Mouse (Mus musculus): ENCODE data around the gene Fads1. TPM values are rescaled to one million over a fixed set of nuclear protein-coding genes. Genes with fewer than 3 reads are reported as not detected.
"Not testable (repeated sequence)": the region's sequence is repeated elsewhere in the genome, so short reads cannot be mapped to it uniquely, and the experiment has no call there.

Gene Fads1
- polyA plus RNA-seq, 1 experiment from 2014 or later: 125 TPM

- Histone ChIP-seq H3K4me1 (ENCODE audit: control insufficient read depth, insufficient read depth, low read length) (no peaks in the 10 kb centered on the region), H3K27ac (replicated peaks; ENCODE audit: low read depth, low read length) (no peak overlapping the region), H3K9ac (replicated peaks; ENCODE audit: low read length) (no peak overlapping the region), H3K36me3 (replicated peaks; ENCODE audit: control insufficient read depth, insufficient read depth, low read depth, low read length) (no peaks in the 10 kb centered on the region), H3K9me3 (replicated peaks; ENCODE audit: control insufficient read depth, low read length) (no peaks in the 10 kb centered on the region), H3K27me3 (ENCODE audit: control insufficient read depth, insufficient read depth, low read length) (no peaks in the 10 kb centered on the region), H3K4me2 (ENCODE audit: low read depth, low read length) (no peak overlapping the region), H3K4me3 (ENCODE audit: low read depth, low read length) (no peak overlapping the region)
- ATAC-seq (replicated peaks; ENCODE audit: insufficient number of reproducible peaks, low FRiP score, low TSS enrichment, low read depth): no peak
- no peak for DNase-seq (ENCODE audit: low spot score)
- 79% methylated on average over 2 of the region's 2 CpGs for WGBS
Observed at GRCm38 (mm10) chr19:10157725-10158124, 25.0 kb upstream of the Fads1 start.

DNA sequence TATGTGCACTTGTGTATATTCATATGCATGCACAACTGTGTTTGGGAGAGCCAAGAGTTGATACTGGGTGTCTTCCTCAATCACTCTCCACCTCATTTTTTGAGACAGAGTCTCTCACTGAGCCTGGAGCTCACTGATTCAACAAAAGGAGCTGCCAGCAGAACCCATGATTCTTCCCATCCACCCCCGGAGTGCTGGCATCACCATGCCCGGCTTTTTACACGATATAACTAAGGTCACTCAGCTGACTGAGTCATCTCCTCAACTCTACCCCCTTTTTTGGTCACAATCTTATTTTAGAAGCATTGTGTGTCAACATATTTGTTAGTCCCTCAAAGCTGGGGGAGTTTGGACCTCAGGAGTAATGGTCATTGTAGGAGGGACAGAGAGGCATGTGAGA lies 18.8 kb upstream of the Fads1 start:
- no peak overlapping the region for H3K9ac ChIP-seq (replicated peaks; ENCODE audit: low read length)
- no peak overlapping the region for H3K27ac ChIP-seq (replicated peaks; ENCODE audit: low read depth, low read length)
- no peaks in the 10 kb centered on the region for H3K9me3 ChIP-seq (replicated peaks; ENCODE audit: control insufficient read depth, low read length)
- 88% methylated on average over 3 of the region's 3 CpGs for WGBS
- H3K4me1 ChIP-seq (ENCODE audit: control insufficient read depth, insufficient read depth, low read length): no peaks in the 10 kb centered on the region
- no peak for ATAC-seq (replicated peaks; ENCODE audit: insufficient number of reproducible peaks, low FRiP score, low TSS enrichment, low read depth)
- no peak for DNase-seq (ENCODE audit: low spot score)
- H3K4me2 ChIP-seq (ENCODE audit: low read depth, low read length): no peak overlapping the region
- no peaks in the 10 kb centered on the region for H3K27me3 ChIP-seq (ENCODE audit: control insufficient read depth, insufficient read depth, low read length)
- no peaks in the 10 kb centered on the region for H3K36me3 ChIP-seq (replicated peaks; ENCODE audit: control insufficient read depth, insufficient read depth, low read depth, low read length)
- H3K4me3 ChIP-seq (ENCODE audit: low read depth, low read length): no peak overlapping the region

- WGBS: 85% methylated on average over 4 of the region's 4 CpGs
- ATAC-seq (replicated peaks; ENCODE audit: insufficient number of reproducible peaks, low FRiP score, low TSS enrichment, low read depth); DNase-seq (ENCODE audit: low spot score): not testable (repeated sequence)
Observed at GRCm38 (mm10) chr19:10165928-10166327, 16.8 kb upstream of the Fads1 start.

GRCm38 (mm10) chr19:10167112-10167511 lies 15.6 kb upstream of the Fads1 start:
- H3K4me3 ChIP-seq (ENCODE audit: low read depth, low read length): no peak overlapping the region
- ATAC-seq (replicated peaks; ENCODE audit: insufficient number of reproducible peaks, low FRiP score, low TSS enrichment, low read depth) (no peak), DNase-seq (ENCODE audit: low spot score) (no peak)
- no peak overlapping the region for H3K4me2 ChIP-seq (ENCODE audit: low read depth, low read length)
- no peaks in the 10 kb centered on the region for H3K9me3 ChIP-seq (replicated peaks; ENCODE audit: control insufficient read depth, low read length)
- no peaks in the 10 kb centered on the region for H3K36me3 ChIP-seq (replicated peaks; ENCODE audit: control insufficient read depth, insufficient read depth, low read depth, low read length)
- H3K27ac ChIP-seq (replicated peaks; ENCODE audit: low read depth, low read length): no peak overlapping the region
- H3K27me3 ChIP-seq (ENCODE audit: control insufficient read depth, insufficient read depth, low read length): no peaks in the 10 kb centered on the region
- 79% methylated on average over 4 of the region's 4 CpGs for WGBS
- no peak overlapping the region for H3K9ac ChIP-seq (replicated peaks; ENCODE audit: low read length)
- H3K4me1 ChIP-seq (ENCODE audit: control insufficient read depth, insufficient read depth, low read length): no peaks in the 10 kb centered on the region

More at GRCm38 (mm10) chr19:10165928-10166327, 16.8 kb upstream of the Fads1 start:
- H3K9ac ChIP-seq (replicated peaks; ENCODE audit: low read length); H3K27ac ChIP-seq (replicated peaks; ENCODE audit: low read depth, low read length); H3K36me3 ChIP-seq (replicated peaks; ENCODE audit: control insufficient read depth, insufficient read depth, low read depth, low read length); H3K4me1 ChIP-seq (ENCODE audit: control insufficient read depth, insufficient read depth, low read length); H3K27me3 ChIP-seq (ENCODE audit: control insufficient read depth, insufficient read depth, low read length); H3K9me3 ChIP-seq (replicated peaks; ENCODE audit: control insufficient read depth, low read length); H3K4me2 ChIP-seq (ENCODE audit: low read depth, low read length); H3K4me3 ChIP-seq (ENCODE audit: low read depth, low read length): not testable (repeated sequence)

- no peak overlapping the region for H3K9ac ChIP-seq (replicated peaks; ENCODE audit: low read length)
- no peak overlapping the region for H3K4me2 ChIP-seq (ENCODE audit: low read depth, low read length)
- H3K9me3 ChIP-seq (replicated peaks; ENCODE audit: control insufficient read depth, low read length): no peaks in the 10 kb centered on the region
- H3K27ac ChIP-seq (replicated peaks; ENCODE audit: low read depth, low read length): no peak overlapping the region
- DNase-seq (ENCODE audit: low spot score) (no peak), ATAC-seq (replicated peaks; ENCODE audit: insufficient number of reproducible peaks, low FRiP score, low TSS enrichment, low read depth) (no peak)
- H3K27me3 ChIP-seq (ENCODE audit: control insufficient read depth, insufficient read depth, low read length): no peaks in the 10 kb centered on the region
- no peaks in the 10 kb centered on the region for H3K36me3 ChIP-seq (replicated peaks; ENCODE audit: control insufficient read depth, insufficient read depth, low read depth, low read length)
- 78% methylated on average over 1 of the region's 1 CpGs for WGBS
- no peak overlapping the region for H3K4me3 ChIP-seq (ENCODE audit: low read depth, low read length)
- no peaks in the 10 kb centered on the region for H3K4me1 ChIP-seq (ENCODE audit: control insufficient read depth, insufficient read depth, low read length)
Observed at GRCm38 (mm10) chr19:10167951-10168350, 14.7 kb upstream of the Fads1 start.

DNA sequence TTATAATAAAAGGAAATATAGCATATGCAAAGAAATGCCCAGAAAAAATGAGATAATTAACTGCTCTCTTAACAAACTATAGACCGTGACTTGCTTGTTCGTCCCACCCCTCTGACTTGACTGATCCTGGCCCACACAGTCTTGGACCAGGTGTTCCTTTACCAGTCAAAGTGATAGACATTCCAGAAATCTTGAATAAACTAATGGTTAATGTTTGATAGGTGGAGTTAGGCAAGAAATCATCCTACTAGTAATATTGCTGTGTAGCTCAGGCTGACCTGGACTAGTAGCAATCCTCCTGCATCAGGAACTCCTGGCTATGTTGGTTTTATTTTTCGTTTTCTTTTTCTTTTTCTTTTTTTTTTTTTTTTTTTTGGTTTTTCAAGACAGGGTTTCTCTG lies 14.2 kb upstream of the Fads1 start:
- no peaks in the 10 kb centered on the region for H3K4me1 ChIP-seq (ENCODE audit: control insufficient read depth, insufficient read depth, low read length)
- no peak overlapping the region for H3K4me3 ChIP-seq (ENCODE audit: low read depth, low read length)
- no peaks in the 10 kb centered on the region for H3K27me3 ChIP-seq (ENCODE audit: control insufficient read depth, insufficient read depth, low read length)
- no peaks in the 10 kb centered on the region for H3K36me3 ChIP-seq (replicated peaks; ENCODE audit: control insufficient read depth, insufficient read depth, low read depth, low read length)
- no peak for DNase-seq (ENCODE audit: low spot score)
- no peaks in the 10 kb centered on the region for H3K9me3 ChIP-seq (replicated peaks; ENCODE audit: control insufficient read depth, low read length)
- WGBS: 85% methylated on average over 3 of the region's 3 CpGs
- no peak for ATAC-seq (replicated peaks; ENCODE audit: insufficient number of reproducible peaks, low FRiP score, low TSS enrichment, low read depth)
- no peak overlapping the region for H3K27ac ChIP-seq (replicated peaks; ENCODE audit: low read depth, low read length)
- no peak overlapping the region for H3K9ac ChIP-seq (replicated peaks; ENCODE audit: low read length)
- no peak overlapping the region for H3K4me2 ChIP-seq (ENCODE audit: low read depth, low read length)

GRCm38 (mm10) chr19:10169179-10169578 lies 13.5 kb upstream of the Fads1 start:
- no peak overlapping the region for H3K27ac ChIP-seq (replicated peaks; ENCODE audit: low read depth, low read length)
- H3K4me3 ChIP-seq (ENCODE audit: low read depth, low read length): no peak overlapping the region
- no peak for ATAC-seq (replicated peaks; ENCODE audit: insufficient number of reproducible peaks, low FRiP score, low TSS enrichment, low read depth)
- DNase-seq (ENCODE audit: low spot score): no peak
- H3K9me3 ChIP-seq (replicated peaks; ENCODE audit: control insufficient read depth, low read length): no peaks in the 10 kb centered on the region
- no peaks in the 10 kb centered on the region for H3K36me3 ChIP-seq (replicated peaks; ENCODE audit: control insufficient read depth, insufficient read depth, low read depth, low read length)
- no peak overlapping the region for H3K9ac ChIP-seq (replicated peaks; ENCODE audit: low read length)
- H3K4me2 ChIP-seq (ENCODE audit: low read depth, low read length): no peak overlapping the region
- no peaks in the 10 kb centered on the region for H3K27me3 ChIP-seq (ENCODE audit: control insufficient read depth, insufficient read depth, low read length)
- H3K4me1 ChIP-seq (ENCODE audit: control insufficient read depth, insufficient read depth, low read length): no peaks in the 10 kb centered on the region

DNA sequence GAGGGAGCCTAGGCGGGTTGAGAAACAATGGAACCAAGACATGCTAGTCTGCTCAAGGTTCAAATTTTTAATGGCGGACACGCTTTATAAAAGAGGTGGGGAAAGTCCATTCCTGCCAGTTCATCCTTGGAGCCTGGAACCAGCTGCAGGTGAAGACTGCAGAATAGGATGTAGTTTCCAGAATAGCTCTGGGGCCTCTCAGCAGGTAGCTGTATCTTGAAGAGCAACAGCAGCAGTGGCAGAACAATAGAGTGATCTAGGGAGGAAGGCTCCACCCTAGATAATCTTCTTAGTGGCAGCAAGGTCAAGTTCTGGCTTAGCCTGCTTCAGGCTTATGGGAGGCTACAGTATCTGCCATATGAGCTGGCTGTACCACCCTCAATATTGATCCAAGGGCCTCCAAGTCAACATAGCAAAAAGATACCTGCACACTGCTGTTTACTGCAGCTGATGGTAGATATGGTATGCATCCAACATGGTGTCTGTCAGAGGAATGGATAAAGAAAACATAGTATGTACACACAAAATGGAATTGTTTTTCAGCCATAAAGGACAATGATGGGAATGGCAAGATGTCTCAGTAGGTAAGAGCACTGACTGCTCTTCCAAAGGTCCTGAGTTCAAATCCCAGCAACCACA lies 12.9 kb upstream of the Fads1 start:
- DNase-seq (ENCODE audit: low spot score); H3K4me3 ChIP-seq (ENCODE audit: low read depth, low read length); ATAC-seq (replicated peaks; ENCODE audit: insufficient number of reproducible peaks, low FRiP score, low TSS enrichment, low read depth); H3K4me1 ChIP-seq (ENCODE audit: control insufficient read depth, insufficient read depth, low read length); H3K9ac ChIP-seq (replicated peaks; ENCODE audit: low read length); H3K27me3 ChIP-seq (ENCODE audit: control insufficient read depth, insufficient read depth, low read length); H3K4me2 ChIP-seq (ENCODE audit: low read depth, low read length); H3K27ac ChIP-seq (replicated peaks; ENCODE audit: low read depth, low read length); H3K36me3 ChIP-seq (replicated peaks; ENCODE audit: control insufficient read depth, insufficient read depth, low read depth, low read length); H3K9me3 ChIP-seq (replicated peaks; ENCODE audit: control insufficient read depth, low read length): not testable (repeated sequence)
- 84% methylated on average over 3 of the region's 3 CpGs for WGBS
